Mouse (Mus musculus) myocyte (in vitro differentiated cells): ENCODE measurements at regions not wholly inside any gene's neighbourhood (a gene's known extent, or its start where the extent isn't known, plus 50 kb on each side); places are given as distances from the start of the nearest gene placed in this dataset.

Experiments
- H3K27me3 ChIP-seq: one replicate; pipeline ENCODE4 v1.6.1; 2011; ENCODE audit not compliant: control insufficient read depth, insufficient read depth, insufficient read length
- H3K36me3 ChIP-seq: one replicate; pipeline ENCODE4 v1.6.1; 2011; ENCODE audit not compliant: control insufficient read depth, insufficient read depth
- H3K4me2 ChIP-seq: one replicate; pipeline ENCODE4 v1.6.1; 2011; ENCODE audit warnings: low read depth, control low read depth
- H3K4me3 ChIP-seq: one replicate; pipeline ENCODE4 v1.5.1; 2011; ENCODE audit warnings: mild to moderate bottlenecking, control low read depth, moderate library complexity
- H3K79me2 ChIP-seq: one replicate; pipeline ENCODE4 v1.6.1; 2011; ENCODE audit not compliant: control insufficient read depth, insufficient read depth
- H3ac ChIP-seq: one replicate; pipeline ENCODE4 v1.6.1; 2011; ENCODE audit not compliant: control insufficient read depth, insufficient read length
- CEBPB ChIP-seq: IDR thresholded peaks from 2 replicates; pipeline ENCODE4 v1.6.1; 2011; ENCODE audit warnings: mild to moderate bottlenecking, moderate library complexity; ENCODE audit not compliant: poor library complexity, insufficient read depth, severe bottlenecking
- E2F4 ChIP-seq: IDR thresholded peaks from one replicate; pipeline ENCODE4 v1.6.1; 2011; ENCODE audit warnings: mild to moderate bottlenecking, control low read depth, moderate library complexity; ENCODE audit not compliant: insufficient read depth
- MAX ChIP-seq: IDR thresholded peaks from one replicate; pipeline ENCODE4 v1.6.1; 2011; ENCODE audit warnings: low read depth, mild to moderate bottlenecking, control low read depth
- MYOD1 ChIP-seq, 3 experiments: IDR thresholded peaks; one replicate each; pipeline ENCODE4 v1.6.1; 2011; ENCODE audit warnings: control low read depth in 2 of 3, low read depth in 2 of 3, mild to moderate bottlenecking in 2 of 3, moderate library complexity in 1 of 3; ENCODE audit not compliant: insufficient read length in 2 of 3, control insufficient read depth in 1 of 3
- MYOG ChIP-seq, 3 experiments: IDR thresholded peaks; one replicate each; pipeline ENCODE4 v1.6.1; 2011; ENCODE audit warnings: control low read depth in 2 of 3, low read depth in 2 of 3, mild to moderate bottlenecking in 2 of 3; ENCODE audit not compliant: insufficient read length in 2 of 3, control insufficient read depth in 1 of 3, insufficient read depth in 1 of 3
- POLR2A ChIP-seq: IDR thresholded peaks from one replicate; pipeline ENCODE4 v1.6.1; 2011; ENCODE audit warnings: low read depth, mild to moderate bottlenecking, control low read depth, moderate library complexity; ENCODE audit not compliant: insufficient read length
- POLR2AphosphoS2 ChIP-seq: IDR thresholded peaks from one replicate; pipeline ENCODE4 v1.6.1; 2011; ENCODE audit warnings: low read depth, control low read depth; ENCODE audit not compliant: insufficient read length
- REST ChIP-seq: IDR thresholded peaks from one replicate; pipeline ENCODE4 v1.6.1; 2011; ENCODE audit warnings: mild to moderate bottlenecking, control low read depth, moderate library complexity; ENCODE audit not compliant: insufficient read depth, insufficient read length
- SRF ChIP-seq: IDR thresholded peaks from one replicate; pipeline ENCODE4 v1.6.1; 2011; ENCODE audit warnings: low read depth; ENCODE audit not compliant: control insufficient read depth, insufficient read length
- TCF12 ChIP-seq: IDR thresholded peaks from one replicate; pipeline ENCODE4 v1.6.1; 2011; ENCODE audit warnings: mild to moderate bottlenecking, control low read depth; ENCODE audit not compliant: poor library complexity, insufficient read depth, severe bottlenecking
- TCF3 ChIP-seq: IDR thresholded peaks from one replicate; pipeline ENCODE4 v1.6.1; 2011; ENCODE audit warnings: low read depth, control low read depth; ENCODE audit not compliant: insufficient read length
- USF1 ChIP-seq: IDR thresholded peaks from one replicate; pipeline ENCODE4 v1.6.1; 2011; ENCODE audit warnings: low read depth, mild to moderate bottlenecking, control low read depth, moderate library complexity

DNA sequence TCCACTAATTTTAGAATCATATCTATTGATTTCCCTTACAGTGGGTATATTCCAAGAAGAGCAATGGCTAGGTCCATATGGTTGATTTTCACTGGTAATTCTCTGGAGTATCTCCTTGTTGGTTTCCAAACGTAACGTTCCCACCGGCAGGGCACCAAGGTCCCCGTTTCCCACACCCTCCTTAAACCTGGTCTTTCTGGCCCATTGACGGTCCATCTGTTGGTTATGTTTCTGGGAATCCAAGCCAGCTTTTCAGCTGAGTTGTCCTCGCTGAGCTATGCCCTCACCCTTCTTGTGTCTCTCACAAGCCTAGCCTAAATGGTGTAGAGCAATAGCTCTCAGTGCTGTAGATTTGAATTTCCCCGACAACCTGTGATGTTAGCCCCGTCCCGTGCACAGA is 162.7 kb upstream of the Lnx1 start:
- Histone ChIP-seq H3K36me3 (no peaks in the 10 kb centered on the region), H3K79me2 (no peaks in the 10 kb centered on the region), H3ac (no peak overlapping the region), H3K27me3 (no peaks in the 10 kb centered on the region), H3K4me3 (no peak overlapping the region), H3K4me2 (no peak overlapping the region)
- TF ChIP-seq POLR2AphosphoS2 (no peak), MYOD1 (IDR thresholded peaks at IDR 0.05; ENCODE audit: control insufficient read depth in 1 of 3, insufficient read length in 2 of 3, low read depth in 2 of 3) (no peak), CEBPB (no peak), USF1 (no peak), MYOG (IDR thresholded peaks at IDR 0.05; ENCODE audit: control insufficient read depth in 1 of 3, insufficient read depth in 1 of 3, insufficient read length in 2 of 3, low read depth in 2 of 3) (no peak), REST (no peak), TCF3 (no peak), E2F4 (no peak)

GRCm38 (mm10) chr5:74864540-74865157 is 161.9 kb upstream of the Lnx1 start:
- H3K79me2 ChIP-seq: no peaks in the 10 kb centered on the region
- H3ac ChIP-seq: no peak overlapping the region
- no peaks in the 10 kb centered on the region for H3K27me3 ChIP-seq
- no peaks in the 10 kb centered on the region for H3K36me3 ChIP-seq
- H3K4me2 ChIP-seq: no peak overlapping the region
- H3K4me3 ChIP-seq: no peak overlapping the region
- no peak for TF ChIP-seq SRF
- TF ChIP-seq MAX: no peak
- TF ChIP-seq POLR2AphosphoS2: no peak
- TF ChIP-seq TCF12: no peak
- no peak for TF ChIP-seq USF1

GRCm38 (mm10) chr5:74861297-74861696 is 158.6 kb upstream of the Lnx1 start:
- Histone ChIP-seq H3K4me3 (no peak overlapping the region), H3K36me3 (no peaks in the 10 kb centered on the region), H3ac (no peak overlapping the region), H3K79me2 (no peaks in the 10 kb centered on the region), H3K27me3 (no peaks in the 10 kb centered on the region), H3K4me2 (no peak overlapping the region)
- TF ChIP-seq CEBPB (no peak), TCF3 (no peak), E2F4 (no peak), MYOD1 (IDR thresholded peaks at IDR 0.05; ENCODE audit: control insufficient read depth in 1 of 3, insufficient read length in 2 of 3, low read depth in 2 of 3) (no peak), MAX (no peak), REST (no peak), SRF (no peak), POLR2AphosphoS2 (no peak), POLR2A (no peak), MYOG (IDR thresholded peaks at IDR 0.05; ENCODE audit: control insufficient read depth in 1 of 3, insufficient read depth in 1 of 3, insufficient read length in 2 of 3, low read depth in 2 of 3) (no peak), USF1 (no peak), TCF12 (no peak)

DNA sequence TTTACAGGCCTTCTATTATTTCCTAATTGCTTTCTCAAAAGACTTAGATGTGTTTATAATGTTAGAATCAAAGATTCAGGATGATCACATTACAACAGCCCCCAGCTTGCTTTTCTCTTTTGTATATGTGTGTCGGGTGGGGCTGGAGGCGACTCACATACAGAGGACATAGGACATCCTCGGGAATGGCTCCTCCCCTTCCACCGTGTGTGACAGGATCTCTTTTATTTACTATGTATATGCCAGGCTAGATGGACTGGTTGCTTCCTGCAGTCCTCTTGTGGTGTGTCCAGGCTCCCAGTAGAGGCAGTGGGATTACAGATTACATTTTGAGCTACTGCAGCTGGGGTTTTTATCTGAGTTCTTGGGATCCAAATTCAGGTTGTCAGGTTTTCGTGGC is 155.1 kb upstream of the Lnx1 start:
- no peaks in the 10 kb centered on the region for H3K27me3 ChIP-seq
- H3K79me2 ChIP-seq: no peaks in the 10 kb centered on the region
- H3ac ChIP-seq: no peak overlapping the region
- no peak overlapping the region for H3K4me3 ChIP-seq
- no peak overlapping the region for H3K4me2 ChIP-seq
- TF ChIP-seq SRF (no peak), REST (no peak), POLR2A (no peak), TCF12 (no peak)
- no peaks in the 10 kb centered on the region for H3K36me3 ChIP-seq

- no peak overlapping the region for H3ac ChIP-seq
- TF ChIP-seq TCF12 (no peak), E2F4 (no peak), REST (no peak), CEBPB (no peak), USF1 (no peak), MYOD1 (IDR thresholded peaks at IDR 0.05; ENCODE audit: control insufficient read depth in 1 of 3, insufficient read length in 2 of 3, low read depth in 2 of 3) (no peak), POLR2A (no peak), SRF (no peak), MAX (no peak), TCF3 (no peak), POLR2AphosphoS2 (no peak), MYOG (IDR thresholded peaks at IDR 0.05; ENCODE audit: control insufficient read depth in 1 of 3, insufficient read depth in 1 of 3, insufficient read length in 2 of 3, low read depth in 2 of 3) (no peak)
- H3K4me2 ChIP-seq: no peak overlapping the region
- H3K4me3 ChIP-seq: no peak overlapping the region
- H3K27me3 ChIP-seq: no peaks in the 10 kb centered on the region
- no peaks in the 10 kb centered on the region for H3K36me3 ChIP-seq
- no peaks in the 10 kb centered on the region for H3K79me2 ChIP-seq
These were observed 154.4 kb upstream of the Lnx1 start for GRCm38 (mm10) chr5:74857161-74857560.
